8 mouse cellular contexts compared by ENCODE assay signal in genomic region chr7:100465248-100465647, GRCm38 (mm10). TPM values are rescaled to one million over a fixed set of nuclear protein-coding genes. Genes with fewer than 3 reads are reported as not detected.
A peak's percentile ranks its signal among the peaks of the same experiment; 100 is the strongest.
DNase-seq lines count a peak whose midpoint lies in the region; ATAC-seq and TF ChIP-seq lines count a peak whose summit lies in the region.

No protein-coding gene starts in this region.

- H3K4me1 ChIP-seq in limb, embryonic 14.5 days (ENCODE audit: control insufficient read depth, insufficient read depth, low read length) = no peaks in the 10 kb centered on the region

- H3K27ac ChIP-seq in limb, embryonic 14.5 days (replicated peaks; ENCODE audit: low read depth, low read length) = 0 out of 2 replicates have a peak overlapping the region, but pooled peaks have one; percentile 20

- TF ChIP-seq POLR2A in limb, embryonic 14.5 days (IDR thresholded peaks at IDR 0.05; ENCODE audit: borderline replicate concordance, extremely low read depth, insufficient read depth, insufficient read length) = no peak

- H3K27me3 ChIP-seq in limb, embryonic 14.5 days (ENCODE audit: control insufficient read depth, insufficient read depth, low read length) = no peaks in the 10 kb centered on the region

- peak; percentile 16 to 17 for DNase-seq in cerebellum, adult 18-20 months
- no peak for DNase-seq in cerebellum, adult 9-11 months
- DNase-seq in urinary bladder, postnatal 25 days (ENCODE audit: low spot score) = peak; percentile 31
- DNase-seq in urinary bladder, adult 2 months (ENCODE audit: low spot score) = no peak
- no peak for DNase-seq in limb, embryonic 14.5 days (ENCODE audit: low spot score)
- peak; percentile 74 for DNase-seq in yolk sac, embryonic 10.5 days (ENCODE audit: low spot score)
- no peak for DNase-seq in adrenal gland, postnatal 36 days
- no peak for DNase-seq in thymus, adult 18-20 months

- no peaks in the 10 kb centered on the region for H3K9me3 ChIP-seq in limb, embryonic 14.5 days (ENCODE audit: control insufficient read depth, low read length)

- no peak; the same call in 1 of the 2 replicates for ATAC-seq in limb, embryonic 14.5 days (ENCODE audit: low FRiP score, low read depth)

- WGBS in limb, embryonic 14.5 days = 70% methylated on average over 4 of the region's 4 CpGs

- no peak overlapping the region for H3K9ac ChIP-seq in limb, embryonic 14.5 days (ENCODE audit: low read depth, low read length, severe bottlenecking)

- no peak overlapping the region for H3K4me3 ChIP-seq in limb, embryonic 14.5 days (replicated peaks; ENCODE audit: low read length)

- no peak overlapping the region for H3K4me2 ChIP-seq in limb, embryonic 14.5 days (replicated peaks; ENCODE audit: low read depth, low read length, severe bottlenecking)

- peaks cover 39% of the 10 kb centered on the region for H3K36me3 ChIP-seq in limb, embryonic 14.5 days (ENCODE audit: control insufficient read depth, insufficient read depth, low read length)

RNA-seq across cellular contexts. Expression of gene Ucp3, which starts 7.5 kb away (rescaled TPM):
- 0.49 and 1.3 TPM in 2 replicates for polyA plus RNA-seq in urinary bladder, adult 2 months (2012; rRNA removed)
- polyA plus RNA-seq in limb, embryonic 14.5 days (2012; rRNA removed) = 0.10 TPM in 2 replicates
- polyA plus RNA-seq in limb, embryonic 14.5 days (2014; fragmentation: Nextera tagmentation; extraction: Ambion mirVana) = 0.07 and 0.15 TPM in 2 replicates
- 10 to 100 TPM; 14.6 to 29.8 TPM for total RNA-seq in adrenal gland, postnatal 36 days (2021)

RNA-seq across cellular contexts. Expression of gene Ucp2, which starts 27.9 kb away (rescaled TPM):
- 209 and 247 TPM in 2 replicates for polyA plus RNA-seq in urinary bladder, adult 2 months (2012; rRNA removed)
- polyA plus RNA-seq in limb, embryonic 14.5 days (2012; rRNA removed) = 104 and 159 TPM in 2 replicates
- polyA plus RNA-seq in limb, embryonic 14.5 days (2014; fragmentation: Nextera tagmentation; extraction: Ambion mirVana) = 152 and 160 TPM in 2 replicates
- 100 to 1,000 TPM; 187 to 302 TPM for total RNA-seq in adrenal gland, postnatal 36 days (2021)

RNA-seq across cellular contexts. Expression of gene Dnajb13, which starts 49.5 kb away (rescaled TPM):
- 1.1 and 1.7 TPM in 2 replicates for polyA plus RNA-seq in urinary bladder, adult 2 months (2012; rRNA removed)
- polyA plus RNA-seq in limb, embryonic 14.5 days (2012; rRNA removed) = 0.03 and 0.14 TPM in 2 replicates
- 0.14 TPM in 1 of 2 replicates, not detected in the other for polyA plus RNA-seq in limb, embryonic 14.5 days (2014; fragmentation: Nextera tagmentation; extraction: Ambion mirVana)
- under 1 TPM in 1 of 2 experiments, not detected in 1; 0.33 TPM for total RNA-seq in adrenal gland, postnatal 36 days (2021)

Comparison
In these comparisons a context has a peak if more than half of its experiments do, and no peak if none do; other contexts are left out.
1. DNase-seq: peak in cerebellum, adult 18-20 months (2 of 2), urinary bladder, postnatal 25 days (single experiment) and yolk sac, embryonic 10.5 days (single experiment); none in cerebellum, adult 9-11 months (single experiment), urinary bladder, adult 2 months (single experiment), limb, embryonic 14.5 days (single experiment), adrenal gland, postnatal 36 days (0 of 2) and thymus, adult 18-20 months (0 of 2).